Mouse (Mus musculus): Measurements from ENCODE around the gene Cwc15.
"Not testable (repeated sequence)": the region's sequence is repeated elsewhere in the genome, so short reads cannot be mapped to it uniquely, and the experiment has no call there.

DNA sequence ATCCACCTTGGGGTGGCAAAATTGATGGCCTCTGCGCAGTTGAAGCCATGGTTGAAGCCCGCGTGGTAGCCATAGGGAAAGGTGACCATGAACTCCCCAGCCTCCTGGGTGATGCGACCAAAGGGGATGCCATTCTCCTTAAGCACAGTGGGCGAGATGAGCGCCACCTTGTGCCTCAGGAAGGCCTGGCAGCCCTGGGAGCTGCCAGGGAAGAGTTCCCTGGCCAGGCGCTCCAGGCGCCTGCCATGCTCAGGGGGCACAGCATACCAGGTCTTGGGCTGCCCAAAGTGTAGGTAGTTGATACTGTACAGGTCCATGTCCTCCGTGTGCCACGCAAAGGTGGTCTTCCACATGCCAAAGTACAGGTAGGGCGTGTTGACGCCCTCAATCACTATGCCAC is 36.7 kb upstream of the Cwc15 start:
- TF ChIP-seq CTCF (IDR thresholded peaks at IDR 0.05; ENCODE audit: borderline replicate concordance, insufficient read depth, low read depth, low read length); POLR2A (IDR thresholded peaks at IDR 0.05; ENCODE audit: borderline replicate concordance, insufficient read depth, low read length): not testable (repeated sequence)

Data from cerebellum, adult 2 months (tissue).